9 mouse cellular contexts compared by ENCODE assay signal in the genomic region with DNA sequence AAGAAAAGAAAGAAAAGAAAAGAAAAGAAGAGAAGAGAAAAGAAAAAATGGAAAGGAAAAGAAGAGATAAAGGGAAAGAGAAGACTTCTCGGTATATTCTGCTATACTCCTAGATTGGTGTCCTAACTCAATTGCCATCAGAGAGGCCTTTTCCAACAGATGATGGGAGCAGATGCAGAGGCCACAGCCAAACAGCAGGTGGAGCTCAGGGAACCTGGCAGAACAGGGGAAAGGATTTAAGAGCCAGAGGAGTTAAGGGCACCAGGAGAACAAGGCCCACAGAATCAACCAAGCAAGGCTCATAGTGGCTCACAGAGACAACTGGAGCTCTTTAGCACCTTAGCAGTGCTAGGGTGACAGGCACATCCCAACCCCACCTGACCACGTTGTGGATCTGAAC.
DNase-seq lines count a peak whose midpoint lies in the region; ATAC-seq lines count a peak whose summit lies in the region.
"Had no signal": no experiment of that assay in that cellular context is flagged by ENCODE, and none has a peak within 500 bp of the region (broad histone marks: within the 10 kb centered on the region; RNA-seq: fewer than 3 reads in every experiment).

No protein-coding gene starts in this region.

- H3K36me3 ChIP-seq in hindbrain, embryonic 10.5 days, result no peaks in the 10 kb centered on the region
- H3K36me3 ChIP-seq in hindbrain, embryonic 16.5 days (ENCODE audit: control insufficient read depth, insufficient read depth, low read length), result no peaks in the 10 kb centered on the region
- no peaks in the 10 kb centered on the region for H3K36me3 ChIP-seq in hindbrain, embryonic 12.5 days

- DNase-seq in hindbrain, embryonic 10.5 days (ENCODE audit: low spot score), result peak; percentile 24
- DNase-seq in urinary bladder, postnatal 36 days (ENCODE audit: low spot score in 2 of 2), result peak; percentile 2
- DNase-seq in urinary bladder, postnatal 10 days (ENCODE audit: low spot score), result no peak
- no peak for DNase-seq in gastrocnemius, postnatal 4 days (ENCODE audit: low spot score in 2 of 2)
- DNase-seq in adrenal gland, postnatal 36 days, result no peak
- DNase-seq in adrenal gland, postnatal 25 days, result no peak

- H3K4me3 ChIP-seq in hindbrain, embryonic 10.5 days, result no peak overlapping the region
- no peak overlapping the region for H3K4me3 ChIP-seq in hindbrain, embryonic 16.5 days (ENCODE audit: low read length)
- H3K4me3 ChIP-seq in hindbrain, embryonic 12.5 days, result no peak overlapping the region

- 65% methylated on average over 2 of the region's 2 CpGs for WGBS in hindbrain, embryonic 10.5 days
- whole genome bisulfite sequencing in hindbrain, embryonic 16.5 days, result 73% methylated on average over 2 of the region's 2 CpGs
- 64% methylated on average over 2 of the region's 2 CpGs for WGBS in hindbrain, embryonic 12.5 days

- H3K9ac ChIP-seq in hindbrain, embryonic 16.5 days (ENCODE audit: low read depth, low read length), result no peak overlapping the region
- H3K9ac ChIP-seq in hindbrain, embryonic 12.5 days, result no peak overlapping the region

- no peaks in the 10 kb centered on the region for H3K27me3 ChIP-seq in hindbrain, embryonic 10.5 days (ENCODE audit: insufficient read depth, poor library complexity, severe bottlenecking)
- H3K27me3 ChIP-seq in hindbrain, embryonic 16.5 days (replicated peaks; ENCODE audit: control insufficient read depth, insufficient read depth, low read length), result no peaks in the 10 kb centered on the region
- H3K27me3 ChIP-seq in hindbrain, embryonic 12.5 days, result no peaks in the 10 kb centered on the region

- H3K4me2 ChIP-seq in hindbrain, embryonic 16.5 days (ENCODE audit: low read length), result no peak overlapping the region
- H3K4me2 ChIP-seq in hindbrain, embryonic 12.5 days (replicated peaks), result no peak overlapping the region

- no peaks in the 10 kb centered on the region for H3K4me1 ChIP-seq in hindbrain, embryonic 10.5 days (replicated peaks)
- no peaks in the 10 kb centered on the region for H3K4me1 ChIP-seq in hindbrain, embryonic 16.5 days (ENCODE audit: control insufficient read depth, insufficient read depth, low read depth, low read length)
- H3K4me1 ChIP-seq in hindbrain, embryonic 12.5 days, result no peaks in the 10 kb centered on the region

- no peak overlapping the region for H3K27ac ChIP-seq in hindbrain, embryonic 10.5 days
- no peak overlapping the region for H3K27ac ChIP-seq in hindbrain, embryonic 16.5 days (ENCODE audit: low read depth, low read length)
- H3K27ac ChIP-seq in hindbrain, embryonic 12.5 days, result no peak overlapping the region
- H3K27ac ChIP-seq: macrophage had no signal

- no peaks in the 10 kb centered on the region for H3K9me3 ChIP-seq in hindbrain, embryonic 10.5 days
- no peaks in the 10 kb centered on the region for H3K9me3 ChIP-seq in hindbrain, embryonic 16.5 days (ENCODE audit: control insufficient read depth, low read length)
- H3K9me3 ChIP-seq in hindbrain, embryonic 12.5 days (replicated peaks), result no peaks in the 10 kb centered on the region

- no peak for ATAC-seq in hindbrain, embryonic 16.5 days
- ATAC-seq in hindbrain, embryonic 12.5 days (ENCODE audit: low FRiP score), result peak; percentile 29; the same call in 1 of the 2 replicates

Comparison
In these comparisons a context has a peak if more than half of its experiments do, and no peak if none do; other contexts are left out.
1. DNase-seq: peak in hindbrain, embryonic 10.5 days (single experiment) and urinary bladder, postnatal 36 days (2 of 2); none in urinary bladder, postnatal 10 days (single experiment), gastrocnemius, postnatal 4 days (0 of 2), adrenal gland, postnatal 36 days (0 of 2) and adrenal gland, postnatal 25 days (single experiment).